Mouse (Mus musculus) megakaryocyte, embryonic 14.5 days (primary cell): Measurements from ENCODE around the gene Ahcy.
"Not testable (repeated sequence)": the region's sequence is repeated elsewhere in the genome, so short reads cannot be mapped to it uniquely, and the experiment has no call there.

Experiments
- FLI1 ChIP-seq: IDR thresholded peaks from 2 replicates; pipeline ENCODE4 v1.6.1; 2012; ENCODE audit warnings: low read length, inconsistent platforms, mixed read lengths
- GATA1 ChIP-seq: IDR thresholded peaks from 3 replicates; pipeline ENCODE4 v1.6.1; 2012; ENCODE audit warnings: mixed read lengths, low read length, inconsistent platforms, borderline replicate concordance

DNA sequence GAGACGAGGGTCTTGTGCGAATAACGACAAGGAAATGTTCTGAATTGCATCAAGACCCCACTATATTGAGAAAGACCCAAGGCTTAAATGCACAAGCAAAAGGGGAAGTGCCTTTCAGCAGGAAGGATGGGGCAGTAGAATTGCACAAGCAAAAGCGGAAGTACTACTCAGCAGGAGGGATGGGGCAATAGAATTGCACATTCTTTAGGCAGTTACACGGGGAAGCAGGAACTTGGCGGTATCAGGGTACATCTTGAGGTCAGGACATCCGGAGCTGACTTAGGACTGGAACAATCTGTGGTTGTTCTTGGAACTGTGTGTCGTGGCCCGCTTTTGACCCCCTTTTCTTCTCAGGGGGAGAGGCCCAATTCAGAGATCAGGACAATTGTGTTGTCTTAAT is 33.0 kb upstream of the Ahcy start:
- TF ChIP-seq GATA1, FLI1: not testable (repeated sequence)
